Mouse (Mus musculus) ES-Bruce4 (cell line): ENCODE results near the gene Srsf6.

ENCODE experiments used
- CTCF ChIP-seq: IDR thresholded peaks from one replicate; pipeline ENCODE4 v1.8.1; 2011; ENCODE audit warnings: low read depth, low read length
- EP300 ChIP-seq: IDR thresholded peaks from 2 replicates; pipeline ENCODE4 v1.6.1; 2011; ENCODE audit warnings: low read depth, low read length; ENCODE audit not compliant: insufficient read depth

- TF ChIP-seq EP300 (no peak), CTCF (no peak)
These were observed 31.3 kb upstream of the Srsf6 start for GRCm38 (mm10) chr2:162899880-162900589.
